Mouse (Mus musculus) thymus, postnatal 4 days (tissue): ENCODE results near the gene Lipa.

Experiments used
- DNase-seq: peaks from one replicate; pipeline ENCODE4 v3.0.0; 2021

Gene Lipa

DNA sequence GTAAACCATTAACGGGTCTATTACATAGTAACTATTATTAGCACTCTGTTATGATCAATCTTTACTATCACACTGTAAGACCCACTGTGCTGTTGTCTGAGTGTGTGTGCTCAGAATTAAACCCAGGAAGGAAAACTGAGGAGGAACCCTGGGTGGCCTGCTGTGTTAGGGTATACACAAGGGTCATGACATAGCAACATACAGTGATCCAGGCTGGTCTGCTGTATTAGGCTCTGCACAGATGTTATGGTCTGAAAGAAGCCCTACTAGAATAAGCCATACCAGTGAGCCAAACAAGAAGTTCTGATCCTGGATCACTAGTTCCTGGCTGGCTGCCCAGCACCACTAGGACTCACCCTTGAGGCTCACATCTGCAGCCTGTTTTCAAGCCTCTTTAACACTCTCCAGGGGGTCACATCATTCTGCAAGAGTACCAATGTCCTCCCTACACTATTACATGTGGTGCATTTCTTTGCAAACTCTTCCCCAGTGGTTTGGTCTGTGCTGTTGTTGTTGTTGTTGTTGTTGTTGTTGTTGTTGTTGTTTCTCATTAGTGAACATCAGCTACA is 65.7 kb downstream of the Lipa start:
- no peak for DNase-seq

DNA sequence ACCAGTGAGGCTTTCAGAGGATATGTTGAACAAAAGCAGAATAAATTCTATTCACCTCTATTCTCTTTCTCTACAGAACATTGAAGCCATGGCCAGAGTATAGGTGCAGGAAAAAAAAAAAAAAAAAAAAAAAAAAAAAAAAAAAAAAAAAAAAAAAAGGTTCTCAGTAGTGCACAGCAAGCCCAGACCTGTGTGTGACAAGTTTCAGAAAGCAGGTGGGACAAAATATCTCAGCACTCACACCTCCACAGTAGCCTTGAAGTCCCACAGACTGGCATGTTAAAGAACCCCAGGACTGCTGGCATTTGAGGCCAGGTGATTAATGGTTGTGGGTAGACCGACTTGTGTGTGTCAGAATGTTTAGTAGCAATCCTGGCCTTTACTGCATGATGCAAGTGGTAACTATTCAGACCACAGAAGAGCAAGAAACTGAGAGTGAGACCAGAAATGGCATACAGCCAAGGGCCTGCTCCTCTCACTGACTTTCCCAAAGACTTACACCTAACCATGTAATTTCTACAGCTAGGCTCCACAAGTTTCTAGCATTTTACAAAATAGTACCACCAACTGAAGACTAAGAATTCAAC is 76.4 kb downstream of the Lipa start:
- DNase-seq = no peak

DNA sequence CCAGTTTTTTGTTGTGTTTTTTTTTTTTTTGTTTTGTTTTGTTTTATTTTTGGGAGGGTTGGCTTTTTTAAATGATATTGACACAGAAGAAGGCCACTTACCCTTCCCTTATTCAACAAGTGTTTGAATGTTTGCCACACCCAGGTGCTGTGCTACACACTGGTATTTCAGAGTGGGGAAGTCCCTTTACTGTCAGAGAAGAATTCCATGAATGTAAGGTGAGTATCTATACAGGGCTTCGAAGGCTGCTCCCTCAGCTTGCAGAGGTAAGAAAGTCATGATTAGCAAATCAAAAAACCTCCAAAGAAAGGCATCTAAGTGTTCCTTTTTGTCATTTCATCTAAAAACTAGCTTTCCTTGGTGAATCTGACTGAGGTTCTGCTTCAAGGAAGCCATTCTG is 78.4 kb downstream of the Lipa start:
- no peak for DNase-seq

DNA sequence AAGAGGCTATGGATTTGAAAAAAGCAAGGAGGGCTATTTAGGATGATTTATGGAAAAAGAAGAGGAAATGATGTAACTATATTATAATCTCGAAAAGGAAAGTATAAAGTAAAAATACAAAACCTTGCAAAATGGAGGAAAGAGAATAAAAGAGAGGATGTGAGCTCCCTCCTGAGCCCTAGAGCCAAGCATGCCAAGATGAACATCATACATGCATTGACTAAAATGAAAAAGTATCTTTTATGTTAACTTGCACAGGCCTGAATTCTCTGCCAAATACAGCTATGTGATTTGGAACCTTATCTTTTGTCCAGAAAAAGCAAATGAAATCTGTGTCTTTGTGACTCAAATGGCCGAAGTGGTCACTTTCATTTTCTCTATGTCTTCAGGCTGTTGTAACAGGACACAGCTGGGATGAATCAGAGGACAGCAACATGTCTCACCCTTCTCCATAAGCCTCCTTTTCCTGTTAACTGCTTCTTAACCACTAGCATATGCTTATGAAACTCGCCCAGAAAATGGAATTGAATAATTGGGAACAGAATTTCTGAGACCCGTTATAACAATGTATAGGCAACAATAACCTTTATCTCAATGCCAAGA is 81.8 kb downstream of the Lipa start:
- no peak for DNase-seq

DNA sequence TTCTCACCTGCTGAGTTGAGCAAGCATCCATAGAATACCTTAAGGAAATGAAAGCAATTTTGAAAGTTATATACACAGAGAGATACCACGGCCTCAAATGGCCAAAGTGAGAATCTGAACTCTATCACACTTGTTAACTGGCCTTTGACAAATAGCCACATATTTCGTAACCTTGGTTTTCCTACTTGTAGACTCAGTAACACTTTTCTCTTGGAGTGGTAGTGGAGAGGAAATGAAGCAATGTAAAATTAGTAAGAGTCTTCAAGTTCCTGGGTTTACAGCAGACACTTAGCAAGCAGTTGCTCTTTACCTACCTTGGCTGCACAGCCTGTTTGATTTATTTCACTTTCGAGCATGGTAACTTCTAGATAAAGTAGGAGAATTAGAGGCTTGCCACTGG is 82.5 kb downstream of the Lipa start:
- no peak for DNase-seq
